Mouse (Mus musculus): ENCODE data around the gene Kars.

- no peak for TF ChIP-seq POLR2A (IDR thresholded peaks at IDR 0.05; ENCODE audit: insufficient read length, low read depth)
- TF ChIP-seq MAX (IDR thresholded peaks at IDR 0.05; ENCODE audit: low read depth): no peak
- TF ChIP-seq E2F4 (IDR thresholded peaks at IDR 0.05; ENCODE audit: insufficient read depth): no peak
- TF ChIP-seq POLR2AphosphoS2 (IDR thresholded peaks at IDR 0.05; ENCODE audit: insufficient read length, low read depth): no peak
- no peak for TF ChIP-seq REST (IDR thresholded peaks at IDR 0.05; ENCODE audit: insufficient read depth, insufficient read length)
- no peak for TF ChIP-seq USF1 (IDR thresholded peaks at IDR 0.05; ENCODE audit: low read depth)
- TF ChIP-seq CEBPB (IDR thresholded peaks at IDR 0.05; ENCODE audit: insufficient read depth, poor library complexity, severe bottlenecking): no peak
- TF ChIP-seq MYOD1 (IDR thresholded peaks at IDR 0.05; ENCODE audit: control insufficient read depth in 1 of 3, insufficient read length in 2 of 3, low read depth in 2 of 3): no peak
- no peak for TF ChIP-seq TCF12 (IDR thresholded peaks at IDR 0.05; ENCODE audit: insufficient read depth, poor library complexity, severe bottlenecking)
- no peak for TF ChIP-seq TCF3 (IDR thresholded peaks at IDR 0.05; ENCODE audit: insufficient read length, low read depth)
- TF ChIP-seq MYOG (IDR thresholded peaks at IDR 0.05; ENCODE audit: control insufficient read depth in 1 of 3, insufficient read depth in 1 of 3, insufficient read length in 2 of 3, low read depth in 2 of 3): no peak
These were observed 43.3 kb upstream of the Kars start for GRCm38 (mm10) chr8:112054456-112054855.
